Mouse (Mus musculus): ENCODE results near the gene Tnfrsf19.

Tnfrsf19 gene

GRCm38 (mm10) chr14:60964016-60964810, 82.1 kb downstream of the Tnfrsf19 start:
- DNase-seq (ENCODE audit: low spot score in 2 of 2), result no peak

DNA sequence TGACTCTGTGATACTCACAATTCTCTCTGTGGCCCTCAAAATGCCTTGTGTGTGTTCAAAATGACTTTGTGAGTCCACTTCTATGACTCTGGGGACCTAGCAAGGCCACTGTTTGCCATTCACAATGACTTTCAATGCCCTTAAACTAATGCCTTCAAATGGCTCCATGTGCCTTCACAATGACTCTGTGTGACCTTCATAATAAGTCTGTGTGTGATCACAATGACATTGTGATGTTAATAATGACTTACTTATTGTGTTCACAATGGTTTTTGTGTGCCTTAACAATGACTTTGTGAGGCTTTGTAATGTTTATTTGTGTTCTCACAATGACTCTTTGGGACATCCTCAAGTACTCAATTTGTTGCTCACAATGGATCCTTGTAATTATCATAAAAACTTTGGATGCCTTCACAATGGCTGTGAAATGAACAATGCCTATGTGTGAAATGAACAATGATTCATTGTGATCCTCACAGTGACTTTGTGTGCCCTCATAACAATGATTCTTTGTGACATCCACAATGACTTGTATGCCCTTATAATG, 88.6 kb downstream of the Tnfrsf19 start:
- DNase-seq (ENCODE audit: low spot score in 2 of 2), result no peak

GRCm38 (mm10) chr14:60937481-60938039, 108.7 kb downstream of the Tnfrsf19 start:
- no peak for DNase-seq (ENCODE audit: low spot score in 2 of 2)

GRCm38 (mm10) chr14:60935705-60936104, 110.6 kb downstream of the Tnfrsf19 start:
- no peak for DNase-seq (ENCODE audit: low spot score in 2 of 2)

DNA sequence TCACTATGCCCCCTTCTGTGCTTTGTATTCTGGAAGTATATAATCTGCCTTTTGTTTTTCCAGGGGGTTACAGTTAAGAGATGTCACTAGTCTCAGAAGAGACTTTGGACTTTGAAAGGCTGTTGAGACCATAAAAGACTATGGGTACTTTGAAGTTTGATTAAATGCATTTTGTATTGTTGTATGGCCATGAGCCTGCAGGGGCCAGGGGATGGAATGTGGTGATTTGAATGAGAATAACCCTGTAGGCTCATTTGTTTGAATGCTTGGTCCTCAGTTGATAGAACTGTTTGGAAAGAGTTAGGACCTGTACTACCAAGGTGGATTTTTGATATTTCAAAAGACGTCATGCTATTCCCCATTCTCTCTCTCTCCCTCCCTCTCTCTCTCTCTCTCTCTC, 120.3 kb downstream of the Tnfrsf19 start:
- DNase-seq (ENCODE audit: low spot score in 2 of 2), result no peak

GRCm38 (mm10) chr14:60916661-60917060, 129.6 kb downstream of the Tnfrsf19 start:
- DNase-seq (ENCODE audit: low spot score in 2 of 2), result no peak
